Mouse (Mus musculus) v-Abl transformed pro-B cells (cell line): ENCODE measurements around the gene Sec14l4.
"Not testable (repeated sequence)": the region's sequence is repeated elsewhere in the genome, so short reads cannot be mapped to it uniquely, and the experiment has no call there.

Experiments used
- in situ Hi-C, 2 experiments: fragments of 400-800 bp; cut with MboI; formaldehyde crosslinking; loops; one replicate each; pipeline ENCODE4 v1.15.1; 2025; ENCODE audit not compliant: unreplicated experiment in 2 of 2

Sec14l4 gene

DNA sequence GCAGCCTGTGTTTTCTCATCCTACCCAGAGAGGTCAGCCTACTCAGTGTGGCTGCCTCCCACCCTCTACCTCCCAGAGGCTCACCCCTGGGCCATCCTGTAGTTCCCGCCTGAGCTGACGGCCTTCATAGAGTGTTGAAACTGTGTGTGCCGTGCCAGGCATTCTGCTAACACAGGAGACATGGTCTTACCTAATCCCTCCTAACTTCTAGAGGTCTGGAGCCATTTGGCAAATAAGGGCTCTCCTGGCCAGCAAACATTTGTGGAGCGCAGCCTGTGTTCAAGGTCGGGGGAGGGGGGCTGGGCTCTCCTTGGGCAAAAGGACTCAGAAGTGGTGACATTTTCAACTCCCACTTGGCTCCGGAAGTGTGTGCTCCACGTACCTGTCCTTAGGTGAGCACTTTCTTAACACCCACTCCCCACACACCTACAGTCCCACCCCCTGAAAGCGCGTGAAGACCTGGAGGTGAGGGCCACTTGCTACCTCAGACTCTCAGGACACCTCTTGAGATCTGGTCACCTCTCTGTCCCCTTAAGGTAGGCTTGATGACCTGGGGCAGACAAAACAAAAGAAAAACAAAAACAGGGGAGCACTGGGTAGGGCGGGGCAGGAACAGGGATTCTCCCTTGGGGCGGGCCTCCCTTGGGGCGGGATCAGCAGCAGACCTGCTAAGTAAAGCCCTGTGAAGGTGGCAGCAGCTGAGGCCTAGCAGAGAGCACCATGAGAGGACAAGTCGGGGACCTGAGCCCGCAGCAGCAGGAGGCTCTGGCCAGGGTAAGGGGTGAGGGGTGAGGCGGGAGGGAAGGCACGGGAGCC lies at the start of gene Sec14l4:
Sec14l4 (plus strand) TSS at position 337 of the 816 bp plus-strand sequence.
- in situ Hi-C loops = no loop called here

DNA sequence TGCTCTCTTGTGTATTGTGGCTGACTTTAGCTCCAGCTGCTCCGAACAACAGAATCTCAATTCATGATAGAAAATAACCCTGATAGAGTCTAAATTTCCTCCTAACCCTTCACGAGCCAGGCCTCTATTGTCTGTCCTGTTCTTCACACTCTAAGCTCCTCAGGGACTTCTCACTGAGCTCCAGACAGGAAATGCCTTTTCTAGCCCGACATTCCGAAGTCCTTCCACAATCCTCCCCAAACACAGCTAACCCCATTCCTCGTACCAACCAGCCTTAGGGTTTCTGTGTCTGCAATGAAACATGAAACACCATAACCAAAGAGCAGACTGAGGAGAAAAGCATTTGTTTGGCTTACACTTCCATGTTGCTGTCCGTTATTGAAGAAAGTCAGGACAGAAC lies 49.7 kb upstream of the Sec14l4 start:
- in situ Hi-C loops = no loop called here

DNA sequence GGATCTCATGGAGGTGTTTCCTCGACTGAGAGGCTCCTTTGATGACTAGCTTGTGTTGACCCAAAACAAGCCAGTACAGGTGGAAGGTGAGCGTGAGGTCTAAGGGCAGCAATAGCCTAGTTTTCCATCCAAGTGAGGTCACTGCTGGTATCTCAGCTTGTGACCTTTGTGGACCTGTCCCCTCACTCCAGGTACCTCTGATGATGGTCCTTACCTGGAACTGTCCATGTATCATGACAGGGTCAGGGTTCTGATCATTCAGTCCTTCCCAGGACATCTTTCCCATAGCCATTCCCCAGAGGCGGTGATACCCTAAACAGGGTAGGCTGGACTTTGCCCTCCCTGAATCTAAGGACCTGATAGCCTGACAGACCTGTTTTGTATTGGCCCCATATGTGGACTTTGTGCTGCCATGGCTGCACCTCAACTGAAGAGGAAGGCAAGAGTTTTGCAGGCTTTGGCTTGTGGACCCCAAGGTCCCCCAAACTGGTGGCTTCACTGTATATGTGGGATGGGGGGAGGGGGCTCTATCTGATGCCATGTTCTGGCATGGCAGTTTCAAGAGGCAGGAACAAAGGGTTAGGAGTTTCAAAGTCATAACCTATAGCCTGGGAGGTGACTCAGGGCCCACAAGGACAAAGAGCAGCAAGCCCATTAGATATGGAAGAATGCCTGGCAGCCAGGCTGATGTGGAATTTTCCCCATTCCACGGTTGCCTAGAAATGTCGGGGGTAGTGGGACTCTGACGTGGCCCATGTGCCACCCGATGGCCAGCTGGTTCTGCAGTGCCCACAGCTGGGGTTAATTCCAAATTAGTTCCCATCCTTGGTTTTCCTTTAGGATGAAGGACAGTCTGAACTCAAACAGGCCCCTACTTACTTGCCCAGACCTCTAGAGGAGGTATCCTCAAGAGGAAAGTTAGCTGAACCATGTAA lies 48.7 kb upstream of the Sec14l4 start:
- in situ Hi-C loops = no loop called here

DNA sequence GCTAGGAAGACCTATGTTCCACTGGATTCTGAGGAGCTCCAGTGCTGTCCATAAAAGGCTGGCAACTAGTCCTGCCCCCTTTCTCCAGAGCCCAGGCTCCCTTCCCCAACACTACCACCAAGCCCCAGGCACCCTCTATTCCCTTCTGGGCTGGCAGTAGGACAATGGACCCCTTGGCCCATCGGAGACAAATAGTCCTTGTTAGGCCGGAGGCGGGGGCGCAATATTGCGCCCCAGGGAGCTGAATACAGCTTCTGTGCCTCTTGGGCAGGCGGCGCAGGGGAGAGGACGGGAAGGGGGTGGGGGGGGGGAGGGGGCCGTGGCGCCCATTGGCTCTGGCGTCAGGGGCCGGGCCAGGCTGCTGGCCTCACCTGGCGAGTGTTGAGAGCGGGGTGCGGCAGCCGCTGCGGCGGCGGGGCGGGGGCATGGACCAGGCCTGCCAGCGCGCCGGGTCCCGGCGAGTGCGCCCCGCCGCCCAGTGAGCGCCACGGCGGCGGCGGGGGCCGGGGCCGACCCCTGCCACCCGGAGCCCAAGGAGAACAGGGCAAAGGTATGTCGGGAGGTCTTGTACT lies 47.9 kb upstream of the Sec14l4 start, which contains the start of gene Gal3st1:
Gal3st1 (plus strand) TSS at position 346 of the 572 bp plus-strand sequence.
- in situ Hi-C loops = no loop called here

DNA sequence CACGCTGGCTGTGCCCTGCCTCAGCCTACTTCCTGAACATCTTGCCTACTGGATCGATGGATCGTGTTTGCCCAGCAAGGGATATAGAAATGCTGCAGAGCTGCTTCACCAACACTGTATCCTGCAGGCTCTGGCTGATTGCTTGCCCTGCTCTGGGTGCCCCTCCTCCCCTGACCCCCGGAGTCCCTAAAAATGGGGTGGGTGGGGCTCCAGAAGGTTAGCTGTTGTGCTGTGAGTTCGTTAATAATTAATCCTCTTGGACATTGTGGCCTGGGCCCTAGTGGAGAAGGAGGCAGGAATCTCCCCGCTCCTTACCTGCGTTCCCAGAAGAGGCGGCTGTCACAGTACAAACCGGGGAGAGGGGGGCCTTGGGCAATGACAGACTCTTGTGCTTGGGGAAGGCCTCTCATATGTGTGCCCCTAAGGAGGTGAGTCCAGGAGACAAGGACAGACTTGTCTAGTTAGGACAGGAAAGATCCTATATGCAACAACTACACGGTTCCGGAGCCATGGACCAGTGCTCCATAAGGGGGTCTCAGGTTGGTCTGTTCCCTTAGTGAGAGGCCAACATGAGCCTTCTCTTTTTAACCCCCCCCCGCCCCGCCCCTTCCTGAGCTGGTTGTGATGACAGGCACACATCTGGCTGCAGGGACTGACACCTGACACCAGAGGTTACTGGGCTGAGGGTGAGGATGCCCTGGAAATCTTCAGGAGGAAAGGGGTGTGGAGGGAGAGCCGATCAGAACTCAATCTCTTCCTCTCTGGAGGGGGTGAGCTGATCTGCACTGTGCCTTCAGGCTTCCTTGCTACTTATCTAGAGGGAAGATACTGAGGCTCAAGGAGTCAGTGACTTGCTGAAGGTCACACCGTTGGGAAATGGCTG lies 47.2 kb upstream of the Sec14l4 start:
- in situ Hi-C loops = no loop called here

DNA sequence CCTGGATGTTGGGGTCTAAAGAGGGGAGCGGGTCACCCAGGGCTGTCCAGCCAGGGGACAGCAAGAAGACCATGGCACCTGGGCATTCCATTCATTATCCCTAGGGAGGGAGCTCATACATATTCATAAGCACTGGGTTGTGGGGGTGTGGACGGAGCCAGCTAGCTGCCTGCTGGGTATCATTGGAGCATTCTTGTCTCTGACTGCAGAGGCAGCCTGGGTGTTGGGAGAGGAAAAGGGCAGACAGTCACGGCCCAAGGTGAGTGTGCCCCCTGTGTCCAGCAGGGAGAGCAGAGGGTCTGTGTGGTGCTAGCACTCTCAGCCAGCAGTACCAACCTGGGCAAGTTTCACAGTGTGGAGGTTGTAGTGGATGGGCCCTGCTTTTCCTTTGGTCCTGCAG lies 41.5 kb upstream of the Sec14l4 start:
- in situ Hi-C loops = no loop called here

DNA sequence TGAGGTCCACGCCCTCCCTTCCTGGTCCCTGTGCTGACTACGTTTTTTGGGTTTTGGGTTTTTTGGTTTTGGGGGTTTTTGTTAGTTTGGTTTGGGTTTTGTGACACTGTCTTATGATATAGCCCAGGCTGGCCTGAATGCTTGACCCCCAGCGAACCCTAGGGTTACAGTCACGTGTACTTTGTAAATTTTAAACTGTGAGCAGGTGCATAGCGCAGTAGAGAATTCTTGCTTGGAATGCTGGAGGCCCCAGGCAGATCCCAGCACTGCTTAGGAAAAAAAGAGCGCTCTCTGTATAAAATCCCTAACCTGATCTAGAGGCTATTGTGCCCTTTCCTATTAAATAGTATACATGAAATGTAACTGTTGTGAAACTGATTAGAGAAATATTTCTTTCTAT lies 38.1 kb upstream of the Sec14l4 start:
- in situ Hi-C loops = no loop called here

DNA sequence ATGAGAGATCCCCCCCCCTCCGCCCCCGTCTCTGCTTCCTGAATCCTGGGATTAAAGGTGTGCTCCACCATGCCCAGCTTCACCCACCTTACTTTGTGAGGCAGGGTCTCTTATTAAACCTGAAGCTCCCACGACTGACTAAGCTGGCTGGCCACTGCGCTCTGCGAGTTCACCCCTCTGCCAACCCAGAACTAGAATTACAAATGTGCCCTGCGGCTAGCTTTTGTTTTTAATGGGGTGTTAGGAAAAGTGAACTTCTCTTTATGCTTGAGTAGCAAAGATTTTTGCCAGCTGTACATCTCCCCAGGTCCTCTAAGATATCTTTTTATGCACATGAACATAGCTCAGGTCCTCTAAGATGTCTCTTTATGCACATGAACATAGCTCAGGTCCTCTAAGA lies 37.3 kb upstream of the Sec14l4 start:
- in situ Hi-C loops = no loop called here

DNA sequence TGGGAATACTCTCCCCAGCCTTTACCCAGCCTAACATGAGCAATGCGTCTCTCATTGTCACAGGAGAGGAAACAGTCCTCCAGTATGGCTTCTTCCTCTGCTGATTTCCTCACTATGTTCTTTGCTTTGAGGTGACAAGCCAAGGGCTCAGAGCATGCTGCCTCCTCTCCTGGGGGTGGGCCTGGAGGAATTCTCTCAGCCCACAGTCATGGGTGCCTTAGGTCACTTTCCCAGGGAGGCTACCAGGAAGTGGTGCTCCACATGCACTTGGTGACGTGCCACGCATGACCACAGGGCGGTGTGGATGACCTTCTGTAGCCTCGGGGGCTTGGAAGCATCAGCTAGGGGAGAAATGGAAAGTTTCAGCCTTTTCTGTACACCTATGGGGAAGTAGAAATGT lies 35.8 kb upstream of the Sec14l4 start:
- in situ Hi-C loops = no loop called here

DNA sequence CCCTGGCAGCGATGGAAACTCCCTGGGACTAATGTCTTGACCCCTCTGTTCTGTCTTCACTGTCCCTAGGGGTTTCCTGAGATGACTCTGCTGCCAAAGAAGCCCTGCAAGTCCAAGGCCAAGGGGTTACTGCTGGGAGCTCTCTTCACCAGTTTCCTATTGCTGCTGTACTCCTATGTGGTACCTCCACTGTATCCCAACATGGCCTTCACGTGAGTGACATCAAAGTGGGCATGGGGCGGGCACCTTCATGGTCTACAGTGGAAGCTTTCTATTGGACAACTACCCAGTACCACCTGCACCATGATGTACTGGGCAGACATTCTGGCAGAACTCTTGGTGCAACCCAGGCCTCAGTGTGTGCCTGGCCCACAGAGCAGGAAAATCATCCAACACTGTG lies 34.4 kb upstream of the Sec14l4 start:
- in situ Hi-C loops = no loop called here

DNA sequence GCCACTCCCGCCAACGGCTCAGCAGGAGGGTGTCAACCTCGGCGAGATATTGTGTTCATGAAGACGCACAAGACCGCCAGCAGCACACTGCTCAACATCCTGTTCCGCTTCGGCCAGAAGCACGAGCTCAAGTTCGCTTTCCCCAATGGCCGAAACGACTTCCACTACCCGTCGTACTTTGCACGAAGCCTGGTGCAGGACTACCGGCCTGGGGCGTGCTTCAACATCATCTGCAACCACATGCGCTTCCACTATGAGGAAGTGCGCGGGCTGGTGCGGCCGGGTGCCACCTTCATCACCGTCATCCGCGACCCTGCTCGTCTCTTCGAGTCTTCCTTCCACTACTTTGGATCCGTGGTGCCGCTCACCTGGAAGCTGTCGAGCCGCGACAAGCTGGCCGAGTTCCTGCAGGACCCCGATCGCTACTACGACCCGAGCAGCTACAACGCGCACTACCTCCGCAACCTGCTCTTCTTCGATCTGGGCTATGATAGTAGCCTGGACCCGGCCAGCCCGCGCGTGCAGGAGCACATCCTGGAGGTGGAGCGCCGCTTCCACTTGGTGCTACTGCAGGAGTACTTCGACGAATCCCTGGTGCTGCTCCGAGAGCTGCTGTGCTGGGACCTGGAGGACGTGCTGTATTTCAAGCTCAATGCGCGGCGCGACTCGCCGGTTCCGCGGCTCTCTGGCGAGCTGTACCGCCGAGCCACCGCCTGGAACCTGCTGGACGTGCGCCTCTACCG lies 33.1 kb upstream of the Sec14l4 start:
- in situ Hi-C loops = no loop called here

DNA sequence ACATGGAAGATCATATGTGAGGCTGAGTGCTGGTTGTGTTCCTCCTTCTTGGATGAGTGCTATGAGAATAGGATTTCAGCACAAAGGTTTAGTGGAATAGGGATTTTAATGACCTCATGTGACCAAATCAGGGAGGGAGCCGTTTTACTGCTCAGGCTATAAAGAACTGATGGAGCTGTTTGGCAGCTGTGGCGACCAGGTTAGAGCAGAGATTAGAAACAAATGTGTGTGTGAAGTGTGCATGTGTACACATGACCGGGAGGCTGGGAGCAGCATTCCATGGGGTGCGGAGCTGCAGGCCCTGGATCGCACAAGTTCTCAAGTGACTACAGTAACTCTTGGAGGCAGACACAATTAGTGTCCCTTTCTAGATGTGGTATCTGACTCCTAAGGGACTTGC lies 31.7 kb upstream of the Sec14l4 start:
- in situ Hi-C loops = no loop called here

DNA sequence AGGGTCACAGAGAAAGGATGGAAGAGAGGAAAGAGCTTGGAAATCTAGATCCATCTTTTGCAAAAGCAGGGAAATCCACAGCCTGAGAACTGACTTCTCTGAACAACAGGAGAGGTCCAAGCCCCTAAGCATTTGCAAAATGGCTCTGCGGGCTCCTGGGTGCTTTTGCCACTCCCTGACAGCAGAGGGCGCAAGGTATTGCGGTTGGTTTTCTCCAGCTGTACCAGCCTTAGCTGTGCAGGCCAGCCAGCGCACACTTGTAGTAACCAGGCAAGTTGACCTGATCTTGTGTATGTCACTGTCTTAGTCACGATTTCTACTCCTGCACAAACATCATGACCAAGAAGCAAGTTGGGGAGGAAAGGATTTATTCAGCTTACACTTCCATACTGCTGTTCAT lies 29.7 kb upstream of the Sec14l4 start:
- in situ Hi-C loops = loop anchor here (5.0 kb wide), 3 partner anchors 76 to 216 kb away; partner anchors contain the start of gene Castor1 (in 1 of the 2)

DNA sequence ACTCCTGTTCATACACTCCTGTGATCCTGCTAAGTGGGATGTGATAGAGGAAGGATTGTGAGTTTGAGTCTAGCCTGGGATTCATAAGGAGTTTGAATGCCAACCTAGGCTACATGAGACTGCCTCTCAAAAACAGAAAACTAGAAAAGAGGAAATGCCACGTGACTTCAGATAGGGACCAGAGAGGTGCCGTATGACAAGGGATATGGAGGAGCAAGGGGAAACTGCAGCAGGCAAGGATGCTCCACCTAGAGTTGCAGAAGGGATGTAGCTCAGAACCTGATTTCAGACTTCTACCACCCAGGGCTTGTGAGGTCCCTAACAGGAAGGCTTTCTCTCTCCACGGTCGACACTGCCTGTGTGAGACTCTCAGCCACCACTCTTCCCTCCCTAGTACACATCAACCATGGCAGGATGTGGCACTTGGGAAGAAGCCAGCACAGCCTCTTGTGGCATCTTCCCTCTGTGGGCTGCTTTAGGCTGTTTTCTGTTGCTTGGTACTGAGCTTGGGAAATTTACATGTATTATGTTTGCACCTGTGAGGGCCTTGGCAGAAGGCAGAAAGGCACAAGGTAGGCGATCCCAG lies 25.9 kb upstream of the Sec14l4 start:
- in situ Hi-C loops = no loop called here

DNA sequence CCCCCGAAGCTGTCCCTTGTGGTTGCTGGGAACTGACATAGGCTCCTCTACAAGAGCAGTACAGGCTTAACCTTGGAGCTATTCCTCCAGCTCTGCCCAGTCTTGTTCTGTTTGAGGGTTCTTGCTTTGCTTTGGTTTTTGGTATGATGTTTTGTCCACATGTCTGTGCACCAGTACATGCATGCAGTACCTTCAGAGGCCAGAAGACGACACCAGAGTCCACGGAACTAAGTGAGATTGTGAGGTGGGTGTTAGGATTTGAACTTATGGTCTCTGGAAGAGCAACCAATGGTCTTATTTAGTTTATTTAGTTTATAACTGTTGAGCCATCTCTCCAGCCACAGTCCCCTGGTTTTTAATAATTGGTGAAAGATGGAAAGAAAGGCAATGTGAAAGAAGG lies 24.8 kb upstream of the Sec14l4 start:
- in situ Hi-C loops = no loop called here

DNA sequence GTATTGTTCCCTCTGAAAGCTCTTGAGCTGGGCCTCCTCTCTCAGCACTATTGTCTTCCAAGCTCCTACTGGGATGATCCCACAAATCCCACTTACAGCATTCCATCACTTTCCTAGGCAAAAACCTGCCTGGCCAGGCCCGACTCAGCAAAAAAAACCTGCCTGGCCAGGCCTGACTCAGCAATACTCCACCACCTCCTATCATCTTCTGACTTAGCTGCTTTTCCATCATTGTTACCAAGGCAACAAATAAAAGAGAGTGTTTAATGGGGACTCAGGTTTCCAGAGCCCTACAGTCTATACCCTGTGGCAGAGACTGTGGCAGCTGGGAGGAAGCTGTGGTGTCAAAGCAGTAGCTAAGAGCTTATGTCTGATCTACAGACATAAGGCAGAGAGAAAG lies 18.6 kb upstream of the Sec14l4 start:
- in situ Hi-C loops = no loop called here

DNA sequence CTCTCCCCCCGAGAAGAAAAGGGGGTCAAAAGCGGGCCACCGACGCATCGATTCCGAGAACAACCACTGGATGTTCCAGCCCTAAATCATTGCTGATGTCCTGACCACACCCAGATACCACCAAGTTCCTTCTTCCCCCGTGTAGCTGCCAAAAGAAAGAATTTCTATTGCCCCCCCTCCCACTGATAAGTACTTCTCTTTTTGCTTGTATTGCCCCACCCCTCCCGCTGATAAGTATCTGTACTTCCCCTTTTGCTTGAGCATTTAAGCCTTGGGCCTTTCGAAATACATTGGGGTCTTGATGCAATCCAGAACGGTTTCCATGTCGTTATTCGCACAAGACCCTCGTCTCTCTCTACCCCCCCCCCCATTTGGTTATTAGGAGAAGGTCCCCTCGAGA lies 15.5 kb upstream of the Sec14l4 start:
- in situ Hi-C loops = not testable (repeated sequence)

DNA sequence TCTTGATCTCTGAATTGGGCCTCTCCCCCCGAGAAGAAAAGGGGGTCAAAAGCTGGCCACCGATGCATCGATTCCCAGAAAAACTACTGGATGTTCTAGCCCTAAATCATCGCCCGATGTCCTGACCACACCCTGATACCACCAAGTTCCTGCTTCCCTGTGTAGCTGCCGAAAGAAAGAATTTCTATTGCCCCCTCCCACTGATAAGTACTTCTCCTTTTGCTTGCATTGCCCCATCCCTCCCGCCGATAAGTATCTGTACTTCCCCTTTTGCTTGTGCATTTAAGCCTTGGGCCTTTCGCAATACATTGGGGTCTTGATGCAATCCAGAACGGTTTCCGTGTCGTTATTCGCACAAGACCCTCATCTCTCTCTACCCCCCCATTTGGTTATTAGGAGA lies 9.2 kb upstream of the Sec14l4 start:
- in situ Hi-C loops = not testable (repeated sequence)

DNA sequence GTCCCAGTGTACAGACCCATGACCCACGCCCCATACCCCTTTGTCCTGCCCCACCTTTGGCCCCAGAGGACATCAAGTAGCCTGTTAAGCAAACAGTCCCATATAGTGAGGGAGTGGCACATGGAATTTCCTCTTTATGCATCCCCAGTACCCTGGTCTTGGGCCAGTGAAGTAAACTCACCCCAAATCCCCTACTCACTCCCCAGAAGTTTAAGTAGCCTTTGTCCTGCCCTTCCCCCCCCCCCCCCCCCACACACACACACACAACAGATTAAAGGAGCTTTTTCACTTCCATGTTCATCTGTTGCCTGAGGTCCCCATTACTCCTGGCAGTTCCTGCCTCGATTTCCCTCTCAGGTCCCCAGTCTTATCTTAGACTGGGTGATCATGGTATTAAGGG lies 7.9 kb upstream of the Sec14l4 start:
- in situ Hi-C loops = no loop called here
